Mouse (Mus musculus) thymus, postnatal 14 days (tissue): Measurements from ENCODE around the gene Dnajc5.
"Not testable (repeated sequence)": the region's sequence is repeated elsewhere in the genome, so short reads cannot be mapped to it uniquely, and the experiment has no call there.

Experiments
- DNase-seq: peaks from one replicate; pipeline ENCODE4 v3.0.0; 2021

Gene Dnajc5

DNA sequence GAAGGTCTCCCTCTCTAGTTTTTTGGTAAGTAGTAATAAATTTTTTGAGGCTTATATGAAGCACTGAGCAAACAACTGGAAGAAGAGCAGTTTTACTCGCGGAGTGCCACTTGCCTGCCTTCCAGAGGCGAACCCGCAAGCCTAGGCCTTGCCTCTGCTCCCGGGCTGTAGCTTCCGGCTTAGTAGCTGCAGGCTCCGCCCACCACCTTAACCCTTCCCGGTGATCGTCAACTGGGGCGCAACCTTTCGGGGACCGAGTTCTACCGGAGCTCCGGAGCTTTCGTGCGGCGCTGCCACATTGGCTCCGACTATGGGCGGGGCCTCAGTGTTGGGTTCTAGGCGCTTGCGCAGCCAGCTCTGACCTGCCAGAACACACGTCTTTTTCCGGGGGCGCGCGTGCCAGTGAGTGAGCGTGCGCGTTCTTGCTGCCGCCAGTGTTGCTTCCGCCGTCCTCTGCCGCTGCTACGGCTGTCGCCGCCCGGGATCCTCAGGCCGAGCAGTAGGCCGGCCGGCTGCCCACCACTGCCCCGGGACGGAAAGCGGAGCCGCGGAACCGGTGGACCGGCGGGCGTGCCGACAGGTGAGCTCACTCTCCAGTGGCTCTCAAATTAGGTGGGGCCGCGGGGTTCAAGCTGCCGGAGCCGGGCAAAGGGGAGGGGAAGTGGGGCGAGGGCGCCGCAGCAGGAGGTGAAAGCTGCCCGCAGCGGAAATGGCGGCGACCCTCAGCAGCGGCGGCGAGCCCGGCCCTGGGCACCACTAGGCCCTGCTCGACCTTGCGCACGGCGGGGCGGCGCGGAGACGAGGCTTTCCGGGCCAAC is at the start of gene Dnajc5:
Dnajc5 (plus strand) TSS at position 368 of the 818 bp plus-strand sequence.
- peak; percentile 99 for DNase-seq

DNA sequence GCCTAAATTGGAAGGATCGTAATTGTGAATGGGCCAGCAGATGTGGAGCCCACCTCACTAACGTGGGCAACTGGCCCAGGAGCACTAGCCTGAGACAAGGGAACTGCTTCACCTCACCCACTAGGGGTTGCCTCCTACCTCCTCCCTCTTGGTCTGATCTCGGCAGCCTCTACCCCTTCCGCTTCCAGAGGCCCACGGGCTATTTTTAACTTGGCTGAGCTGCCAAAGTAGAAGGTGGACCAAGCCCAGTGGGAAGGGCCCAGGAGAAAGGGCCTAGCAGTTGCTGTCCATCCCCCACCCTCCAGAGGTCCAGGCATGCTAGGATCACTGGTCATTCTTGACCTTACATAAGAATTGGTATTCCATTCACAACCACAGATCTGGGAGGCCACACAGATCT is 49.0 kb upstream of the Dnajc5 start:
- no peak for DNase-seq

GRCm38 (mm10) chr2:181472256-181472827 is 47.9 kb upstream of the Dnajc5 start:
- DNase-seq = no peak

GRCm38 (mm10) chr2:181483120-181483519 is 37.2 kb upstream of the Dnajc5 start:
- no peak for DNase-seq

GRCm38 (mm10) chr2:181483562-181484318 is 36.5 kb upstream of the Dnajc5 start:
- DNase-seq = no peak

DNA sequence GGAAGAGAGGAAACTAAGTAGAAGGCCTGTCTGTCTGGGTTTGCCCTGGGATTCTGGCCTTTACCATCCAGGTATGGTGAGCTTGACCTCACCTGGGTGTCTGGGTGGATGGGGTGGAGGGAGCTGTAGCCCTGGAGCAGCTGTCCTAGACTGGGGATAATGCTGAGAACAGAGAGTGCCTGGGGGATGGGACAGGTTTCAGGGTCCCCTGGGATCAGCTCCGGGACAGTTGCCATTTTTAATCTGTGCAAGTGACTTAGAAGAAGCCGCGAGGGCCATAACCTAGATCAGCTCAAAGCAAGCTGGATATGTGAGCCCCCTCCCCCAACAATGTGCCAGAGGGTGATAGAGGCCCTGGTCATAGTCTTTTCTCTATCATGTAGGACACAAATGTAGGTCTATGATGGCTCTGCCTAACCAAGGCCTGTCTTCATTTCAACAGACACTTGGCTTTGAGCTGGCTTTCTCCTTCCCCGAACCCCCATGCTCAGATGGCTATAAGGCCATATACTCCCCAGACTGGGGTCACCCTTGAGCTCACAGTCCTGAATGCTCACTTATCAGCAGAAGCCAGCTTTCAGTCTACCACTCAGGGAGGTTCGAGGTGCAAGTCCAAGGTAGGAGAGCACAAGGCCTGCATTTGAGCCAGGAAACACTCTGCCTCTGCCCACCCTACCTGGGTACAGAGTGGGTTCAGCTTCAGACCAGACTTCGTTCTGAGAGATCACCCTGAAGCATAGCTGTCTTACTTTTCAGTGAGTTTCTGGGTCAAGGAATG is 35.6 kb upstream of the Dnajc5 start:
- DNase-seq = no peak

- DNase-seq = no peak
Measured at GRCm38 (mm10) chr2:181485741-181486140, 34.5 kb upstream of the Dnajc5 start.

DNA sequence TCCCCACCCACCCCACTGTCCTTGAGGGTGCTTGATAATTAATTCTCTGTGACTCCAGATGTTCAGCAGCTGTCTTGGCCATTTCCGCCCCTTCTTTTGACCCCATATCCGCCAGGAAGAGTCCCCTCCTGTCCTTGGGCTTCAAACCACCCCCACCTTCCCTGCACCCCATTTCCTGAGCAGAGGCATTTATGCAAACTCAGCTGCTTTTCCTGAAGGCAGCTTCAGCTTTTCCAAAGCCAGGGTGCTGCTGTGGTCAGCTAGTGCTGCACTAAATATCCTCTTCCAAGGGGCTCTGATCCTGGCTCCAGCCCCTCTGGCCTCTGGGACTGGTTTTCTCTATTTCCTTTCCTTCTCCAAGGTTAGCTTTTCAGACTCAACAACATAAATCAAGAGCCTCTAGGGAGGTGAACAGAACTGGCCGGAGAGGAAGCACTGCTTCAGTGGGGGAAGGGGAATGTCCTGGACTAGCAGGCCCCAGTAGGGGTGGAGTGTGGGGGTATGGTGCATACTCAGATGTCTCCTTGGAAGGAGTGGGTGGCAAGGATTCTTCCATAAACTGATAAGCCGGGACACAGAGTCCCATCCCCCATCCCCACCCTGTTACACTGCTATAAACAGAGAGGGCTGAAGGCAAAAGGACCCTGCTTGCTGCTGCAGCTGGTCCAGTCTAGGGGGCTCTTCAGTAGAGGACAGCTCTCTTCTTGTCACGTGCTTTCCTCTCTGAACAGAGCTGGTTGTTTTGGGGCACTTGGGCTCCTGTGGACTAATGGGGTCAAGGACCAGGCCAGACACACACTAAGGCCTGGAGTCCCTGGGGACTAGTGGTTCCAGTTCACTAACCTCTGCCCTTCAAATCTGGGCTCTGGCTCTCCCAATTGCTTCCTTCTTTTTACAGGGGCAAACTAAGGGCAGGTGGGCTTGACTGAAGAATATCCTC is 32.7 kb upstream of the Dnajc5 start:
- no peak for DNase-seq

GRCm38 (mm10) chr2:181491432-181492205 is 28.7 kb upstream of the Dnajc5 start:
- DNase-seq = peak; percentile 32

DNA sequence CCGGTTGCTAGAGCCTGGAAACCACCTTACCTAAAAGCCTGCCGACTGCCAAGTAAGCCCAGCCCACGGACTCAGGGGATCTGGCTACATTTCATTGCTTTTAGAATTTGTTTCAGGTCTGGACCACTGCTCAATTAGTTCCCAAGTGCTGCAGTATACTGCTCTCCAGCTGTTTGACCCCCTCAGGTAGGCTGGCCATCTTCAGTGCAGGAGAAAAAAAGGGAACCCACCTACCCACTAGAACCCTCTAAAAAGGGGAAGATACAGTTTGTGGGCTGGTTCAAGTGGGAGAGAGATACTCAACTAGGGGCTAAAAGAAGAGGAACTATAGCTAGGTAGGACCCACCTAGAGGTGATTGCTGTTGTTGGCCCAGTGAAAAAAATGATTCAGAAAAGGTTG is 28.1 kb upstream of the Dnajc5 start:
- no peak for DNase-seq

DNA sequence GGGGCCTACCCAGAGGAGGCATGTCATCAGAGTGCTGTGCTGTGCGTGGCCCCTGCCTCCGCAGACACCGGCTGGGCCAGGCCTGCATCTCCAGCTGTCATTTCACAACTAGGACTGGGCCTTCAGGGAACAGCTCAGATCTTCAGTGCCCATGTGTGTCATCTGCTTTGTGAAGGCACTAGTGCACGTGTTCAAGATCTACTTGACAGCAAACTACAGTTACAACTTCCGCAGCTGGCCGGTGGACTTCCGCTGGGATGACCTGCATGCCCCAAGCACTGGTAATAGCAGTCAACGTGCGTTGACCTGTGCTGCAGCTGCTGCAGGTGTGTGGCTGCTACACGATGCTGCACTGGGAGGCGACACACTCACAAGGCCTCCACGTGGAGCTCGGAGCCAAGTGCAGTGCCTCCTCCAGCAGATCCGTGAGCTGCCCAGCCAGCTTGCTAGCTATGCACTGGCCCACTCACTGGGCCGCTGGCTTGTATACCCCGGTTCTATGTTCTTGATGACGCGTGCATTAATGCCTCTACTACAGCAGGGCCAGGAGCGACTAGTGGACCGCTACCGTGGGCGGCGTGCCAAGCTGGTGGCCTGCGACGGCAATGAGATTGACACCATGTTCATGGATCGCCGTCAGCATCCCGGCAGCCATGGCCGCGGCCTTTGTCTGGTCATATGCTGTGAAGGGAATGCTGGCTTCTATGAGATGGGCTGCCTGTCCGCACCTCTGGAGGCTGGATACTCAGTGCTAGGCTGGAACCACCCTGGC is 26.9 kb upstream of the Dnajc5 start, which contains the start of gene Abhd16b:
Abhd16b (plus strand) TSS at position 51 of the 772 bp plus-strand sequence.
- DNase-seq = no peak

DNA sequence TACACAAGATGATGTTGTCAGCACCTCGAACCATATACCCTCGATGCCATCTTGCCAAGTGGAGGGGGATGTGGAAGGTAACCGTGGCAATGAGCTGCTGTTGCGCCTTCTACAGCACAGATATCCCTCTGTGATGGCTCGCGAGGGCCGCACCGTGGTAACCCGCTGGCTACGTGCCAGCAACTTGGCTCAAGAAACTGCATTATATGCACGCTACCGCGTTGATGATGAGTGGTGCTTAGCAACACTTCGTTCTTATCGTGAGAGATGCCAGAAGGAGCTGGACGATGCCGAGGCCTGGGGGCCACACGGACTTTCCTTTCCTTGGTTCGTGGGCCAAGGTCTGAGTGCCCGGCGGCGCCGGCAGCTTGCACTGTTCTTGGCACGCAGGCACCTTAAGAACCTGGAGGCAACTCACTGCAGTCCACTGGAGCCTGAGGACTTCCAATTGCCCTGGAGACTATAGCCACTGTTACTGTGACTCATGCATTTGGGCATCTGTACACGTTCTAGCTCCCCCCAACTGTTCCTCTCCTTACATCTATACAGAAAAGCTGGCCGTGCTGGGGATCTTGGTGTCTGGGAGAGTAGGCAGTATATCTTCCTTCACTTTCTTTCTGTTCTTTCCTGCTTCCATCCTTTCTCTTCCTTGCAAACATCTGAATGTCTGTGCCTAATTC is 25.9 kb upstream of the Dnajc5 start:
- DNase-seq = no peak

- DNase-seq = not testable (repeated sequence)
Measured at GRCm38 (mm10) chr2:181495845-181496244, 24.4 kb upstream of the Dnajc5 start.

GRCm38 (mm10) chr2:181496281-181496680 is 24.0 kb upstream of the Dnajc5 start:
- peak; percentile 73 for DNase-seq

DNA sequence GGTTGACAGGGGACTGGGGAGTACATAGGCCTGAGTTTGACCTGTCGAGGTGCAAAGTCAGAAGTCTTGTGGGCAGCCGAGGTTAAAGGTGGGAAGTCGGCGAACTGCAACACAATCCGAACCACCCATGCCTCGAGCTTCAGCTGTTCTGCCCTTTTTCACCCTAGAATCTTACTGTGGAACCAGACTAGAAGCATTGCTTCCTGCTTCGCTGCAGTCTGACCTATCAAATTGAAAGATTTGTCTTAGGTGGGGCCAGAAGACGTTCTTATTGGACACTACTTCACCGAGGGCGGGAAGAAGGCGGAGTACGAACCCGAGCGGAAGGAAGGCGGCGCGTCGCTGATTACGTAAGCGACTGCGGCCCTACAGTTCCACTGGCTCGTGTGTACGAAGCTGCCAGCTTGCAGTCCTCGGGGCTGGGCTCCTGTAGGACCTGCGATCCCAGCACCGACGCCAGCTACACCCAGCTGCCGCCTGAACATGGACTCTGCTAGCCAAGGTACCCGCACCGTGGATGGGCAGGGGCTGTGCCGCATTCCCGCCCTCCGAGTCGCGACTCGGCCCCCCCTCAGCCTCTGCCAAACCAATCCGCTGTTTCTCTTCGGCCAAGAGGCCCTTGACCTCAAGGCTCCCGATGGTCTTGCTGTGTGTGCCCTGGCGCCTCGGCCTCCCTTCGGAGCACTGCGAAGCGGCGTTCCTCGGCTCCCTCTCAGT is 23.3 kb upstream of the Dnajc5 start, which contains the start of gene Tpd52l2:
Tpd52l2 (plus strand) TSS at position 312 of the 717 bp plus-strand sequence.
- peak; percentile 92 for DNase-seq

- peak; percentile 60 for DNase-seq
Measured at GRCm38 (mm10) chr2:181497548-181497875, 22.8 kb upstream of the Dnajc5 start.

GRCm38 (mm10) chr2:181498644-181499043 is 21.6 kb upstream of the Dnajc5 start:
- DNase-seq = no peak

DNA sequence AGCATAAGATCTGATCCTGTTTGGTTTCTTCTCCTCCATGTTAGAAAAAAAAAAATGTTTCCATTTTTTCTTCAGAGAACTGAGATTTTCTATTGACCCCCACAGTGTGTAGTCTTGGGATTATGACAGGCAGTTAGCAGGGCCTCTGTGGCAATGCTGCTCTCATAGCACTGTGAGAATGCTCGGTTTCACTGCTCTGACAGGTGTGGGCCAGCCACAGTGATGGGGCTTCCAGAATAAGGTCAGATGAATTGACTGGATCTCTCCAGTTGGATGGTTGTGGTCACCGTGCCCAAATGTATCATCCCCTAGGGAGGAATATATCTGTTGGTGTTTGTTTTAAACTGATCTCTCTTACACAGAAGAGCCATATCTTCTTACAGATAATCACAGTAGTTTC is 11.1 kb upstream of the Dnajc5 start:
- DNase-seq = no peak

- DNase-seq = no peak
Measured at GRCm38 (mm10) chr2:181511231-181511630, 9.1 kb upstream of the Dnajc5 start.
